Mouse (Mus musculus) neural tube, embryonic 14.5 days (tissue): ENCODE measurements at regions not wholly inside any gene's neighbourhood (a gene's known extent, or its start where the extent isn't known, plus 50 kb on each side); places are given as distances from the start of the nearest gene placed in this dataset.

Source experiments
- ATAC-seq: fragments of 200-750 bp; cut with Nextera tagmentation; 2 replicates; pipeline ENCODE4 v1.8.0; 2017; ENCODE audit warnings: low read depth, mild to moderate bottlenecking, moderate TSS enrichment, moderate library complexity
- H3K27ac ChIP-seq: fragments of 300-500 bp; sonication (generic); 2 replicates; pipeline ENCODE4 v1.5.1; 2014; ENCODE audit warnings: low read depth, mild to moderate bottlenecking, control low read depth, low read length, moderate library complexity, mixed read lengths
- H3K27me3 ChIP-seq: fragments of 300-500 bp; sonication (generic); 2 replicates; pipeline ENCODE4 v1.6.1; 2014; ENCODE audit warnings: low read length; ENCODE audit not compliant: control insufficient read depth, insufficient read depth
- H3K36me3 ChIP-seq: fragments of 300-500 bp; sonication (generic); 2 replicates; pipeline ENCODE4 v1.6.1; 2014; ENCODE audit warnings: low read length, mixed read lengths; ENCODE audit not compliant: control insufficient read depth, insufficient read depth
- H3K4me1 ChIP-seq: fragments of 300-500 bp; sonication (generic); 2 replicates; pipeline ENCODE4 v1.6.1; 2014; ENCODE audit warnings: low read length; ENCODE audit not compliant: control insufficient read depth, insufficient read depth
- H3K4me2 ChIP-seq: fragments of 300-500 bp; sonication (generic); 2 replicates; pipeline ENCODE4 v1.6.1; 2014; ENCODE audit warnings: mild to moderate bottlenecking, low read depth, low read length, control low read depth
- H3K4me3 ChIP-seq: fragments of 300-500 bp; sonication (generic); 2 replicates; pipeline ENCODE4 v1.5.1; 2014; ENCODE audit warnings: low read depth, low read length, control low read depth, mixed read lengths
- H3K9ac ChIP-seq: fragments of 300-500 bp; sonication (generic); replicated peaks from 2 replicates; pipeline ENCODE4 v1.6.1; 2014; ENCODE audit warnings: low read depth, mild to moderate bottlenecking, control low read depth, low read length, mixed read lengths
- H3K9me3 ChIP-seq: fragments of 300-500 bp; sonication (generic); 2 replicates; pipeline ENCODE4 v1.6.1; 2016; ENCODE audit warnings: low read length; ENCODE audit not compliant: control insufficient read depth
- whole genome bisulfite sequencing: fragments of 180-500 bp; shearing (Covaris S2); extraction: QIAGEN DNeasy Blood & Tissue Kit; methylation state at CpG from one replicate; pipeline ENCODE4 v1.1.7; 2014; 5-methylcytosine and 5-hydroxymethylcytosine counted together

DNA sequence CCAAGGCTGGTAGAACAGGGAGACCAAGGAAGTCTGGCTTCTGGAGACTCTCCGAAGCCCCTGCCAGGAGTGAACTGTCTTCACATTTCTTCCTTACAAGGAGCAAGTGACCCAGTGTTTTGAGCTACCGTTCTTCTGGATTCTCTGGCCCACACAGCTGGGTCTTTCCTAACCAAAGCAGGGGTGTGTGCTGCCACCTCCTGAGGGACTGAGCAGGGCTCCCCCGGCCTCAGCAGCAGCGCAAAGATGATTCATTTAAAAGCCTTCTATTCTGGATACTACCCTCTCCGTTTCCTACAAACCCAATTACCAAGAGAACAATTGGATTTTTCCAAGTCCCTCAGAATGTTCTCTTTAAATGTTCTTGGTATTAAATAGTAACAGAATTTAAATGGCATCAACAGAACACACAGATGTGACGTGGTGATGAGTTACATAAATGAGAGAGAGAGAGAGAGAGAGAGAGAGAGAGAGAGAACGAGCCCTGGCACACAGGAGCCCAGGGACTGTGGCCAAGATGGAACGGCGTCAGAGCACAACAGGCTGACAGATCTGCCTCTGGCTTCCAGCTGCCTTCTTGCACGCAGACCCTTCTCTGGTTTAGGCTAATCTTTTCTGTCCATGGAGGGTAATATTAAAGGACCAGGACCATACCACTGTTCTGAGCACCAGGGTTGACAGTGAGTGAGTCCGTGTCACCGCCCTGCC is 191.6 kb downstream of the Agtpbp1 start:
- H3K9ac ChIP-seq: no peak overlapping the region
- 68% methylated on average over 12 of the region's 12 CpGs for WGBS
- no peak overlapping the region for H3K4me2 ChIP-seq

DNA sequence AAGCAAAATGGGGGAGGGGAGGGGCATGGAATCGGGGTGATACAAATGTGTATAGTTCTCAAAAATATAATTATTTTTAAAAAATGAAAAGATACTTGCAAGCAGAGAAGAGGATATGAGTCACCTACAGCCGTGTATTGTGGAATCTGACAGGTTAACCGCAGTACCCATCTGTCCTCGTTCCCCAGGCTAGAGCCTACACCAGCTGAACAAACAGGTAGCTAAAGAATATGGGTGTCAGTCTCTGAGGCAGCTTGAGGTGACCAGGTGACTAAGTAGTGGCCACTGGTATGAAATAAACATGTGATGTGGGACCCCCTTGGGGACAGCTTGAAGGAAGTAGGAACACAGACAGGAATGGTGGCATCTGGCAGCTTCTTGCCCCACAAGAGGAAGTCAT is 192.2 kb downstream of the Agtpbp1 start:
- H3K4me1 ChIP-seq: no peaks in the 10 kb centered on the region
- H3K9me3 ChIP-seq: no peaks in the 10 kb centered on the region; the same call in 1 of the 2 replicates
- no peaks in the 10 kb centered on the region for H3K36me3 ChIP-seq
- H3K4me2 ChIP-seq: no peak overlapping the region
- no peak overlapping the region for H3K27ac ChIP-seq
- H3K4me3 ChIP-seq: no peak overlapping the region
- no peak for ATAC-seq
- no peaks in the 10 kb centered on the region for H3K27me3 ChIP-seq
- 86% methylated on average over 4 of the region's 4 CpGs for WGBS
- H3K9ac ChIP-seq: no peak overlapping the region

More for the DNA sequence above, 191.6 kb downstream of the Agtpbp1 start:
- Histone ChIP-seq H3K4me1 (no peaks in the 10 kb centered on the region), H3K27ac (no peak overlapping the region), H3K27me3 (no peaks in the 10 kb centered on the region), H3K4me3 (no peak overlapping the region), H3K9me3 (no peaks in the 10 kb centered on the region; the same call in 1 of the 2 replicates), H3K36me3 (no peaks in the 10 kb centered on the region)
- ATAC-seq: no peak

DNA sequence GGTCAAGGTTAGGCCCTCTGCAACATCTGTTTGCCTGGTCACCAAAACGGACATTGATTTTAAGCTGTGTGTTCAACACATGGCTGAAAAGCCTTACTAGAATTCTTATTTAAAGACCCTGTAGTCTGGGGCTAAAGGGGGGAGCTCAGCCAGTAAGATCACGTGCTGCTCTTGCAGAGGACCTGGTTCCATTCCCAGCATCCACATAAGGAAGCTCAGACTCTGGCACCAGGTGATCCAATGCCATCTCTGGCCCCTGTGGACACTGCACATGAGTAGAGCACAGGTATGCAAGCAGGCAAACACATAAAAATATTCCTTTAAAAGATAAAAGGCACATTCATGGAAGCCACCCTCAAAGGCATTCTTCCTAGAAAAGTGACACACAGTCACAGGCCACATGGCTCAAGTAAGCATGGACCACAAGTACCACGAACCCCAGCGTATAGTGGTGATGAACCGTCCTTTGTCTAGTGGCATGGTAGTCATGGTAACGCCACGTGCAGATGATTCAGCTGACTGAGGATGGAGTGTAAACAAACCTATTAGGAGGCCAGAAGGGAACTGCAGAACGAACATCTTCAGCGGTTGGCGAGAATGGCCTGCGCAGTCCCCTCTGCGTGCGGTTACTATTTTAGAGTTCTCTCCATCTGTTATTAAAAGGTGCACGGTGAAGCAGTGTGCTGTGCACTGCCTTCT is 197.3 kb downstream of the Agtpbp1 start:
- 52% methylated on average over 14 of the region's 14 CpGs for WGBS
- Histone ChIP-seq H3K4me3 (no peak overlapping the region), H3K4me1 (0 out of 2 replicates have a peak, but pooled peaks cover 3% of the 10 kb centered on the region), H3K9me3 (no peaks in the 10 kb centered on the region; the same call in 1 of the 2 replicates), H3K9ac (no peak overlapping the region), H3K36me3 (no peaks in the 10 kb centered on the region), H3K27ac (no peak overlapping the region; the same call in 1 of the 2 replicates), H3K4me2 (no peak overlapping the region), H3K27me3 (no peaks in the 10 kb centered on the region)
- ATAC-seq: peak; percentile 71

DNA sequence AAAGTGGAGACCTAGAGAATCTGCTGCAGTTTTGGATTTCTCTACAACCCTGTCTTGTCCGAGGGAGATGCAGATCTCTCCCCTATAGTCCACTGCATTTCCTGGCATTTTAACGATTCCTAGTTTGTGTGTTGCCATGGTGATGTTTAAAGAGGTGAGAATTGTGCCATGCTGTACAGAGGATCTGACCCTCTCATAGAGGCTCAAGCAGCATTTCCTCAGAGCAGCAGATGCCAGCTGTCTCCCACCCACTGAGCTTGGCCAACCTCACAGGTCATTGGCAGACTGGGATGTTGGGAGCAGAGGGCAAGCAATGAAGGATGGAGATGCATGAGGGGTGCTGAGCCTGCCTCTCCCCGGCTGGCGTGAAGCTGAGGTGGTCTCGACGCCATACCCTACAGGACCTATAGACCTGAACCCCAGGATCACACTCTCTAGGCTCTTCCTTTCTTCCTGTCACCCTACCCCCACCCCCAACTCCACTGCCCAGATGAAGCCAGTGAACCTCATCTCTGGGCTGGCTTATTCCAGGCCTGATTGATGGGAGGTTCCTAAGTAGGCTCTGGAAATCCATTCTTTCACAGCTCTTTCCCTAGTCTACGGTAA is 198.0 kb downstream of the Agtpbp1 start:
- H3K27me3 ChIP-seq: no peaks in the 10 kb centered on the region
- H3K4me3 ChIP-seq: no peak overlapping the region
- no peak overlapping the region for H3K27ac ChIP-seq
- 0 out of 2 replicates have a peak, but pooled peaks cover 3% of the 10 kb centered on the region for H3K4me1 ChIP-seq
- H3K9me3 ChIP-seq: no peaks in the 10 kb centered on the region; the same call in 1 of the 2 replicates
- H3K36me3 ChIP-seq: no peaks in the 10 kb centered on the region
- no peak overlapping the region for H3K4me2 ChIP-seq
- 69% methylated on average over 7 of the region's 7 CpGs for WGBS
- H3K9ac ChIP-seq: no peak overlapping the region
- ATAC-seq: no peak

DNA sequence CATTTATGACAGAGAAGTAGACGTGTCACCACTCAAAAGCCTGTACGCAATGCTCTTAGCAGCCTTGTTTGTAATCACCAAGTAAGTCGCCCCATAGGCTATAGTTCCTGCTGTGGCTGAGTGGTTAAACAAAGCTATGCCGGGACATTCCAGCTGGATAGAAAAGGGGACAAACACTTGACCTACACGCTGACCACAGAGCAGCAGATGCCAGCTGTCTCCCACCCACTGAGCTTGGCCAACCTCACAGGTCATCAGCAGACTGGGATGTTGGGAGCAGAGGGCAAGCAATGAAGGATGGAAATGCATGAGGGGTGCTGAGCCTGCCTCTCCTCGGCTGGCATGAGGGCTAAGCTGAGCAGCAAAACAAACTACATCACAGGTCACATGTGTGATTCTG is 199.2 kb downstream of the Agtpbp1 start:
- Histone ChIP-seq H3K4me3 (no peak overlapping the region), H3K9me3 (no peaks in the 10 kb centered on the region; the same call in 1 of the 2 replicates), H3K27ac (no peak overlapping the region), H3K4me2 (no peak overlapping the region), H3K9ac (no peak overlapping the region), H3K4me1 (0 out of 2 replicates have a peak, but pooled peaks cover 3% of the 10 kb centered on the region), H3K36me3 (no peaks in the 10 kb centered on the region), H3K27me3 (no peaks in the 10 kb centered on the region)
- 75% methylated on average over 6 of the region's 6 CpGs for WGBS
- no peak for ATAC-seq

DNA sequence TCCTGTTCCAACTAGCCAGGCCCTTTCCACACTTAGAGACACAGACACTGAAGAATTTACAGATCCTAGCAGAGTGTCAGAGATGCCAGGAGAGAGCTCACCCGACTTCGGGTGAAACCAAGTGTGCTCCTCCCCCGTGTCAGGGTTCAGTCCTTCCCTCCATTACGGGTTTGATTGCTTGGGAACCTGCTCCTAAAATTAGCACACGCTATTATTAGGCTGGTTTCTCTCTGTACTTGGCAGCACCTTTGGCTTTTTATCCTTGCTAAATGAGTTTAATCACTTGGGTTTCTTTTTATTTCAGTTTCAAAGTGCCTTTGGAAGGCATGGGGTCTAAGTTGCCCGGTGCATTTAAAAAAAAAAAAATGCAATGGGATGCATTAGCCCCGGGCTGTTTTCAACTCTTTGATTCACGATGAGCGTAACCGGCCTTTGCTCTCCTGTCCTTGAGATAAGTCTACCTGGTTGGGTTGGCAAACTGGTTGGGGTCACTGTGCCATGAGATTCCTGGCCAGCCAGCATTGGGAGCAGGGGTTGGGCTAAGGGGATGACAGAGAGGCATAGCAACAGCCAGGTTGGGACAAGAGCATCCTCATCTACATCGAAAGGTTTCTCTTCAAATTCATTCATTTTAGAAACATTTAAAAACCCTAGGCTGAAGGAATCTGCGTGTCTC is 214.7 kb downstream of the Agtpbp1 start:
- Histone ChIP-seq H3K9ac (no peak overlapping the region), H3K27me3 (no peaks in the 10 kb centered on the region), H3K4me2 (no peak overlapping the region), H3K4me1 (no peaks in the 10 kb centered on the region), H3K27ac (no peak overlapping the region), H3K9me3 (no peaks in the 10 kb centered on the region), H3K4me3 (no peak overlapping the region), H3K36me3 (no peaks in the 10 kb centered on the region)
- ATAC-seq: no peak
- WGBS: 87% methylated on average over 12 of the region's 12 CpGs

DNA sequence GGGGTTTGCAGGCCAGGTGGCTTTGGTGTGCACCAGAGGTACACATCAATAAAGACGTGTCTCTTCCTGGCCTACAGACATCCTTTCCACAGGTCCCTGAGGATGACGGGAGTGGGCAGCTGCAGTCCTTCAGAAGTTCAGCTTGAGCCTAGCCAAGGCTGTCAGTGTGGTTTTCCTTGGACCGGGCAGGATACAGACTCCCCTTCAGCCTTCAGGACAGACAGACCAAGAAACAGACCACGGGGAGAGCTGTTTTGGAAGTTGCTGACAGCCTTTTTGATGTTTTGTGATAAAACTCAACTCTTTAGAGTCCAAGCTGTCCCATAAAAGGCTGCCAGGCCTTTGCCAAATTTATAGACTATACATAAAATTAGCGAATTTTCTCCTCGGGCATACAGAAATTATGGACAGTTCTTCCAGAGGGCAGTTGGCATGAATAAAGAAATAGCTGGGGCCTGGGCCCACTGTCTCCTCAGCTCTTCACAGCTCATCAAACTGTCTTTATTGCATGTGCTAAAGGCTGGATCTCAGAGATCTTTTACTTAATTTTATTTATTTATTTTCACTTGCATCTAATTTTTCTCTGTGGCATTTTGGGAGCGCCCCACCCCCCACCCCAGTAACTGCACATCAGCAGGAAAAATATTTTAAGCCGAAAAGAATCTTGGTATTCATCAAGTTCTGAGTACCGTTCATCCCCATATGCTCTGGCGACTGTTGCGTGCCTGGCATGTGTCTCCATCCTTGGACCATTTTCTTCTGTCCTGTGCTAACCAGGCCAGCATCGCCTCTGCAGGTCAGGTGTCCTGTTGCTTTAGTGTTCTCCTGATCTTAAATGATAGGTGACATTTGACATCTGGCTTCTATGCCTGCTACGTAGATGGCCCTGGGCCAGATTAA is 216.2 kb downstream of the Agtpbp1 start:
- Histone ChIP-seq H3K9me3 (no peaks in the 10 kb centered on the region), H3K27ac (no peak overlapping the region), H3K27me3 (no peaks in the 10 kb centered on the region), H3K9ac (no peak overlapping the region), H3K4me1 (no peaks in the 10 kb centered on the region), H3K36me3 (no peaks in the 10 kb centered on the region), H3K4me2 (no peak overlapping the region), H3K4me3 (no peak overlapping the region)
- 85% methylated on average over 13 of the region's 13 CpGs for whole genome bisulfite sequencing
- no peak for ATAC-seq

DNA sequence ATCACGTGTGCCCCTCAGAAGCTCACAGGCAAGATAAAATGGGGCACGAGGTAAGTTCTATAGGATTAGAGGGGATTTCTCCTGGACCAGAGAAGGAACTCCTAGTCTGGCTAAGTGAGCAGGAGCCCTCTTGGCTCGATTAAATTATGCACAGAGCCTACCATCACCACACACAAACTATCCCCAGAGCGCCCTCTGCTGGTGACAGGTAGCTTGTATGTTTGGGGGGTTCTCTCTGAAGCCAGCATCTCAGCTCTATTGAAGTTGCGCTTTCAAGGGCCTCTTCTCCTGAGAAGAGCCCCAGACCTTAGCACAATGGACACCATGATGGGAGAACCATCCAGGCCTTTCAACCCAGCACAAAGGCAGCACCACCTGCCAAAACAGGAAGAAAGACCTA is 219.6 kb downstream of the Agtpbp1 start:
- Histone ChIP-seq H3K9ac (no peak overlapping the region), H3K27ac (no peak overlapping the region), H3K36me3 (no peaks in the 10 kb centered on the region), H3K27me3 (no peaks in the 10 kb centered on the region), H3K4me1 (no peaks in the 10 kb centered on the region), H3K4me3 (no peak overlapping the region), H3K4me2 (no peak overlapping the region), H3K9me3 (no peaks in the 10 kb centered on the region)
- WGBS: 33% methylated on average over 5 of the region's 5 CpGs
- ATAC-seq: peak; percentile 60; the same call in 1 of the 2 replicates
